Mouse (Mus musculus) lung, postnatal 14 days (tissue): ENCODE measurements at regions not wholly inside any gene's neighbourhood (a gene's known extent, or its start where the extent isn't known, plus 50 kb on each side); places are given as distances from the start of the nearest gene placed in this dataset.

ENCODE experiments used
- DNase-seq: peaks from one replicate; pipeline ENCODE4 v3.0.0; 2021

DNA sequence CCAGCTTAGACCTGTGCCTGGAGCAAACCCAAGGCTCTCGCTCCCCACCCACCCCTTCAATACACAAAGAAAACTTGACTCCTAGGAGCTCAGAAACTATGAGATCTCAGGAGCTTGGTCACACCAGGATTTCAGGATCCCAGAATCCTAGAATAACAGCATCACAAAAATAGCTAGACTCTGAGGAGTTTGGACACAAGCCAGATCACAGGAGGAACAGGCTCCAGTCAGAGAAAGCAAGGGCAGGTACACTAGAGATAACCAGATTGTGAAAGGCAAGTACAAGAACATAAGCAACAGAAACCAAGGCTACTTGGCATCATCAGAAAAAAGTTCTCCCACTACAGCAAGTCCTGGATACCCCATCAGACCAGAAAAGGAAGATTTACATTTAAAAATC lies 221.5 kb downstream of the Epha7 start:
- no peak for DNase-seq

GRCm38 (mm10) chr4:29039993-29040392 lies 227.1 kb downstream of the Epha7 start:
- no peak for DNase-seq

GRCm38 (mm10) chr4:29068678-29069621 lies 256.0 kb downstream of the Epha7 start:
- DNase-seq, result no peak

DNA sequence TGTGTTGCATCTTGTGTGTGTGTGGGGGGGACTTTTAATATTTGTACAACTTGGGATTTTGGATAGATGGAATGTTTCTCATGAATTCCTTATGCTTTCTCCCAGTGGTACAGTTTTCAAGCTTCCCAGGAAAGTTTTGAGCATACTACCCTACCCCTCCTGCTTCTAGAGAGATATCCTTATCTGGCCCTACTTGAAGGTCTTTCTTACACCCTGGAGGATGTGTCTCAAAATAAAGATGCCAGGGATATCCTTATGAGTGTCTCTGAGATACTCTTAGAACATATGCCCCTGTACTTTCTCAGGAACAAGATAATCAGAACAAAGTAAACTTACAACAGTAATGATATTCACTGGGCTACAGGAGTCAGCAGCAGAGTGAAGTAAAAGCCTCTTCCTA lies 261.3 kb downstream of the Epha7 start:
- no peak for DNase-seq

DNA sequence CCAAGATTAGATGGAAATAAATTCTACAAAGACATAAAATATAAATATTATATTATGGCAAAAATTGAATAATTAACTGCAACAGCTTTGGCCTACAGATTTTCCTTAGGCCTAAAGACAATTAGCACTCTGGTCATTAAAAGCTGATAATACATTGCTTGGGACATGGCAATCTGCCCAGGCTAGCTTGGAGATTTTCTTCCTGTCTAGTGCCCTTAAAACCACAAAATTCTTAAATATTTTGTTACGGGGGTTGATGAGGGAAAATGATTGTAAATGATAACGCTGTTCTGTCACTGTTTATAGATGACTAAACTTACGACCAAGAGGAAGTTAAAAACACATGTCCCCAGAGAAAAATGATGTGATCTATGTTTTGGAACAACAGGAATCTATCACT lies 261.9 kb downstream of the Epha7 start:
- DNase-seq, result no peak

GRCm38 (mm10) chr4:29076683-29077082 lies 263.8 kb downstream of the Epha7 start:
- no peak for DNase-seq

DNA sequence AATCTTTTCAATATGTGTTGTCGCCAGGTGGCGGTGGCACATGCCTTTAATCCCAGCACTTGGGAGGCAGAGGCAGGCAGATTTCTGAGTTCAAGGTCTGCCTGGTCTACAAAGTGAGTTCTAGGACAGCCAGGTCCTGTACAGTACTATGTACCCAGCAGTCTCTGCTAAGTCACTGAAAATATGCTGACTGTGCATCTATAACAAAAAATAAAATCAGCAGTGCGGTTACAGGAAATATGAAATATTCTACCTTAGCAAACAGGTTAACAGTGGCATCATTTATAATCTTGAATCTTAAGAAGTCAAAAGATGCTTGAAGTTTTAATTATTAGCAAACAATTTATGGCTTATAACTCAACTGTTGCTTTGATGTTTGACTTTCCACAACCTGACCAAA lies 265.5 kb downstream of the Epha7 start:
- DNase-seq, result no peak

DNA sequence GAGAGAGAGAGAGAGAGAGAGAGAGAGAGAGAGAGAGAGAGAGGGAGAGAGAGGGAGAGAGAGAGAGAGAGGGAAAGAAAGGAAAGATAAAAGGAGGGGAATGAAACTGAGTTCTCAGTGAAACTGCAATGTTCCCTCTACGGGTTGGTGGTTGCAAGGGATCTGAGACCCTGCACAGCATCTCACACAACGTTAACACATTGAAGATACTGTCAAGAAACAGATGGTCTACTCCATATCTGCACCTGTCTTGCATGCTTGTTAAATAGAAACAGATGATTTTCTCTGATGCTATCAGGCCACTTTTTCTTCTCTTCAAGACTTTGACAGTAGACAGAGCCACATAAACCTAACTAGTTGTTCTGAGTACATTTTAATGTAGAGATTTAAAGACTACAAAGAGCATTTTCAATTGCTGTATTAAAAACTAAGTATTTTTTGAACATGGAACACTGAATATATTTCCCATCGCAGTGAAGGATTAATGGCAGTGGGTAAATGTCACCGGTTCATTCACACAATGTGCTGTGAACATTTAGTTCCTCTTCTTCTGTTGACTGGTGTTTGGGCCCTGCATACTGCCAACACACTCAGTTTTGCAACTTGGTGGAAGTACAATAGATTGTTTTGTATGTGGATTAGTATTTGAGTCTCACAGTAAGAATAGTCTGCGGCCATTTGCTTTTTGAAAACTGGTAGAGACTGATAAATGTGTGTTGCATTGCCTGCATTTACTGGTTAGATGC lies 270.8 kb downstream of the Epha7 start:
- DNase-seq, result no peak

- no peak for DNase-seq
Observed at GRCm38 (mm10) chr4:29090949-29091348, 278.0 kb downstream of the Epha7 start.

DNA sequence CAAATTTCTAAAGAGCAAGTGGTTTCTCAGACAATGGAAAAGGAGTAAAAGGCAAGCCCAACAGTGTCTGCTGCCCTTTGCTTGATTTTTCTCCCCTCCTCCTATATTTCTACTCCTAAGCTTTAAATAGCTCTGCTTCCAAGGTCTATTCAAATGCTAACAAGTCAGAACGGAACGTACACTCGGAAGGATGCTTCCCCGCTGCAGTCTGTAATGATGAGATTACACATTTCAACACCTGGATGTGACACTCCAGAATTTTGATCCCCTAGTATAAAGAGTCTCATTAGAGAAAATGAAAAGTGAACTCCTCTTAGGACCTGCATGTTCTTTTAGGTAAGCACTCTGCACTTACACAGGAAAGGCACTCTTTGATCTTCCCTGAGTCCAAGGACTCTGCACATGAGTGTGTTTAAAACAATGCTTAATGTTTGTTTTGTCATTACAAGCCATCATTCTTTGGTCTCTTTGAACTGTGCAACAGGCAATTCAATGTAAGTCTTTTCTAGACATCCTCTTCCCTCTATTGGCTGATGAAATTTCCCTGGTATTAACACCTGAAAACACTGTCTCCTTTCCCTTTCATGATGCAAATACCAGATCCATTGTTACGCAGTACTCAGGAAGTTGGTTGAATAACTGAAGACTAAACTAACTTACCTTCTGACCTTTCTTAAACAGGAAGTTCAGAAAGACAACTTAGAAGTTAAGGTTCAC lies 278.7 kb downstream of the Epha7 start:
- DNase-seq, result no peak

- DNase-seq, result no peak
Observed at GRCm38 (mm10) chr4:29102373-29102772, 289.4 kb downstream of the Epha7 start.

DNA sequence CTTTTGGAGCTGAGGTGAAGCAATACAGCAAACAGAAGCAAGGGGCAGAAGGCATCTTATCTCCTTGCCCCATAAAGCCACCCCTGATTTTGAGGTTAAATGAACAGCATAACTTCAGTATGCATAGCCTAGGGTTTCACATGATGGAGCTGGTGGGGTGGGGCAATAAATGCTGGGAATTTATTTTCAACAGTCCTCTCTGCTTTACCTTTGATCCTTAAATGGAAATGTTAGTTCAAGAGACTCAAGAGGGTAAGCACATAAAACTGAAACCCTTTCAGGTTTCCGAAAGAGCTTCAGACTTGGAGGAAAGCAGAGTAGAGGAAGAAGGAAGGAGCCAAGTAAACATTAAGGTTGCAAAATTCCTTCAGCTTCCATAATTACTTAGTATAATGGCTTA lies 290.5 kb downstream of the Epha7 start:
- DNase-seq, result no peak

DNA sequence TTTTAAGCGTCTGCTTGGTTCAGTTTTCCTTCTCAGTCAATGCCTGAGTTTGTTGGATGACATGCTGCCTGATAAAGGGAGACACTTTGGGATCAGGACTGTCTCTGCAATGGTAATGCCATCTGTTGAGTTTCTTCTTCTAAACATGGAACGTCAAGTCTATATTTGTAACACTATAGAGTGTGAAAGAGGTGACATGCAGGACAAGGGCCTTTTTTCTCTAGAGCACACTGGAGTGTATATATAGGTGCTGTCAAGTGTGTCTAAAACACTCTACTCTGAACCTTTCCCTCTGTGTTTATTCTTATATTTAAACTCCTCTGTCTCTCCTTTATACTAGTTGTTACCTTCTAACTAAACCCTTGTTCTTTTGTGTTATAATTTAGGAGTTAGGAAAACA lies 299.6 kb downstream of the Epha7 start:
- no peak for DNase-seq

GRCm38 (mm10) chr4:29117025-29117424 lies 304.1 kb downstream of the Epha7 start:
- DNase-seq, result no peak

DNA sequence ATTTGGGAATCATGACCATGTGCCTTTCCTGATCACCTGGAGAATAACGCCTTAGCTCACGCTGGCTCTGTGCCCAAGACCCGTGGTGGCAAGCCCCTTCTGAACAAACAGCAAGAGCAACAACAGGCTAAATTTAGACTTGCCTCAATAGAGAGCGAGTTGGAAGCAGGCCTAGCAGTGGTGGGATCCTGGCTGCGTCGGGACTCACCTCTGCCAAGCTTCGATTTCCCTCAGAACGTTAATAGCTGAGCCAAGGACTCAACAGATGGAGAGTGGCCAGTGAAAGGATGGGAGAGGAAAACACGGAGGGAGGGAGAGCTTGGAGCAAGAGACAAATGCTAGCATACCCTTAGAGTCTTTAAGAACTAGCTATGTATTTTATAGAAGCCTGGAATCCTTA lies 305.0 kb downstream of the Epha7 start:
- DNase-seq, result peak; percentile 26

- peak; percentile 8 for DNase-seq
Observed at GRCm38 (mm10) chr4:29118679-29119479, 305.9 kb downstream of the Epha7 start.

DNA sequence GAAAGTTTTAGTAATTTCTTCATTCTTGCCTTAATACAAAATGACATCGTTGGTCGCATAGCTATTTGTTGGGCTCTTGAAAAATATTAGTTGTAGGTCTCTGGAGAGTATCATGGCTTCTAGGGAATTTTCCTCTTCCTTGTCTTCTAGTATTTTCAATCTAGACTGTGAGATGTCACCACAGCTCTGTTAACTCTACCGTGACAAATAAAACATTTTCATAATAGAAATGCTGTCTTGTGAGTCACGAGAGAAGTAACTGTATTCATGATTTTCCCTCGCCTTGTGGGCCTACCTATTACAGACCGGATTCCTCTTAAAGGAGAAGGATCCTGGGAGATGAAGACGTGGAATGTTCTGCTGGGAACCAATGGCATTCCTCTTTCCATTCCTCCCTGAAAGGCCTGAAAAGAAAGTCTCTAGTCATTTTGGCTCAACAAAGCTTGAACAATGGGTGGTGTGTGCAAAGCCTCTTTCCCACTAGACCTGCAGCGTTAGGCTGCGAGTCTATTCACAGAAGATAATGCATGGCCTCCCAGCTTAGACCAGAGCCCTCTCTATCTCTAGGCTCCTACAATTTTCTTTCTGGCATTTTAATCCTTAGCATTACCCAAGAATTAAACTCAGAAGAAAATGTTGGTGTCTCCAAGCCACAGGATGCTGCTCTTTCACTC lies 306.7 kb downstream of the Epha7 start:
- DNase-seq, result no peak

GRCm38 (mm10) chr4:29123697-29124377 lies 310.9 kb downstream of the Epha7 start:
- no peak for DNase-seq

- no peak for DNase-seq
Observed at GRCm38 (mm10) chr4:29130485-29130884, 317.6 kb downstream of the Epha7 start.

DNA sequence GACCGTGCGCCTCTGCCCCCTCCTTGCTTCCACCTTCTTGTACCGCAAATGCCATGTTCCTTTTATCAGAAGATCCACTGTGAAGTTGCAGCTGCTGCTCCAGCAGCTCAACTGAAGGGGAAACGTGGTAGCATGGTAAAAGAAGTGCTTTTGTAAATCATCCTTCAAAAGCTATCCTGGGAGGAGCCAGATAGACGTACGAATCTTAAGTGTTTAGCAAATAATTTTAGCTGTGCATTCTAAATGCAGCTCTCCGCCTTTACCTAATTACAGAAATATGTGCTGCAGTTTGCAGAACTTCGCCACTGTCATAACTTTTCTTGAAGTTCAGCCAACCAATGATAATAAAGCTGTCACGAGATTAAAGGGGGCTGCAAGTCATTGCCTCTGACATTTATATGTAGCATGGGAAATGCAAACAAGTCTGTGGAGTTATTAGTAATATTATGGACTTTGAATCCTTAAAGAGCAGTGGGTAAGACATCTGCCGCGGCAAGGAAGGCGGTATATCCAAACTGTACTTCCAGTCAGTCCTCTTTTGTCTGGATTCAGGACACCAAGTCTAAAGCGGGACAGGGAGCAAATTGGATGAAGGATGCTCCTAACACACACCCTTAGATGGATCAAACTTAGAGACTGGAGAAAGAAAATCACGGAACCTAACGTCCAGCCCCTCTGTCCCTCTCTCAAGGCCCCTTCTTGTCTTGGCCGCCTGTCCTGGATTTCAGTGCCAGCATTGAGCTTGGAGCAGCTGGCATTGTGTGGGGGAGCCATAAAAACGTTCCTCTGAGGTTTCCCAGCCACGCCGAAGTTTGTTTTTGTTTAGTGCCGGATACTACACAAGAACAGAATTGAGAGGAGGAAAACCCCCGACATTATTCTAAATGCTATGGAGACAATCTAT lies 320.7 kb downstream of the Epha7 start:
- no peak for DNase-seq
